Mouse (Mus musculus): ENCODE data around the gene Clcf1. TPM values are rescaled to one million over a fixed set of nuclear protein-coding genes. Genes with fewer than 3 reads are reported as not detected.
"Not testable (repeated sequence)": the region's sequence is repeated elsewhere in the genome, so short reads cannot be mapped to it uniquely, and the experiment has no call there.

Clcf1 gene
- polyA plus RNA-seq, 1 experiment from 2014 or later: 0.87 TPM

DNA sequence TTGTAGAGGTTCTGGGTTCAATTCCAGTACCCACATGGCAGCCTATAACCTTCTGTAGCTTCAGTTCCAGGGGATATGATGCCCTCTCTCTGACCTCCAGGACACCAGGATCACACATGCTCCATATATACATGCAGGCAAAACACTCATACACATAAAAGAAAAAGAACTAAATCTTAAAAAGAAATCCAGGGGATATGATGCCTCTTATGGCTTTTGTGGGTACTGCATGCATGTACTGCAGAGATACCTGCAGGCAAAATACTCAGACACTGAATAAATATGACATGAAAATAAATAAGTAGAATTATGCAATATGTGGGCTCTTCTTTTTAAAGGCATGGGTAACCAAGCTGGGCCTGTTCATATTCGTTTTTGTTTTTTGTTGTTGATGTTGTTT is 33.0 kb downstream of the Clcf1 start:
- no peak overlapping the region for H3K9ac ChIP-seq
- H3K4me3 ChIP-seq: no peak overlapping the region
- H3K36me3 ChIP-seq: no peaks in the 10 kb centered on the region
- H3K4me1 ChIP-seq: no peaks in the 10 kb centered on the region
- no peak overlapping the region for H3K27ac ChIP-seq
- H3K27me3 ChIP-seq (replicated peaks): no peaks in the 10 kb centered on the region
- no peak overlapping the region for H3K4me2 ChIP-seq (replicated peaks)
- no peaks in the 10 kb centered on the region for H3K9me3 ChIP-seq
- 58% methylated on average over 1 of the region's 1 CpGs for WGBS
- no peak for ATAC-seq (ENCODE audit: low FRiP score, low read depth)

DNA sequence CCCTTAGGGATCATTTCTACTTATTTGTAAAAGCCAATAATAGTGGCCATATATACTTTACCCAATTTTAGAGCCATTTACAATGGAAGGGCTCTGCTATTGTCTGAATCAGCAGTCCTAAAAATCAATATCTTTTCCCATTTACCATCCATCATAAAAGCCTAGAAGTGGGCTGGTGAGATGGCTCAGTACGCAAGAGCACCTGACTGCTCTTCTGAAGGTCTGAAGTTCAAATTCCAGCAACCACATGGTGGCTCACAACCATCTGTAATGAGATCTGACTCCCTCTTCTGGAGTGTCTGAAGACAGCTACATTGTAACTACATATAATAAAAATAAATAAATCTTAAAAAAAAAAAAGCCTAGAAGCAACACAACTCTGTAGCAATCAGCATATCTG is 34.6 kb downstream of the Clcf1 start:
- not testable (repeated sequence) for ATAC-seq (ENCODE audit: low FRiP score, low read depth); H3K36me3 ChIP-seq; H3K27me3 ChIP-seq (replicated peaks); H3K27ac ChIP-seq; H3K4me3 ChIP-seq; H3K4me1 ChIP-seq; H3K4me2 ChIP-seq (replicated peaks); H3K9ac ChIP-seq; H3K9me3 ChIP-seq
- WGBS: 73% methylated on average over 1 of the region's 1 CpGs

DNA sequence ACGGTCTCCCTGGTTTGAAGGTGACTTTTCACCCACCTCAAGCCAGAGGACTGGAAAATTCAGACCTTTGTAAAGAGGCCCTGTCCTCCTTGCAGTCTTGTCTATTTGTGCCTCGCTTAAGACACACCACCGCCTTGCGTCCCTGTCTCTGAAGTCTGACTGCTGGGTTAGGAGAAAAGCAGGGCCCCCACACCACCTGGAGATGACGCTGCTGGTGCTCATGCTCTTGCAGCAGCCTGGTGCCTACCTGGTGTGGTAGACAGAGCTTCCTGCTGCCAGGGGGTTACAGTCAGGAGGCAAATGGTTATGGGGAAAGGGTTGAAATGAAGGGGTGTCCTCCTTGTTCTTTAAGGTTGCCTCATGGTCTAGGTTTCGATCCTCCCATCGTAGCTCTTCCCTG is 40.2 kb downstream of the Clcf1 start:
- no peak overlapping the region for H3K4me3 ChIP-seq
- no peak overlapping the region for H3K9ac ChIP-seq
- no peaks in the 10 kb centered on the region for H3K4me1 ChIP-seq
- ATAC-seq (ENCODE audit: low FRiP score, low read depth): no peak
- no peaks in the 10 kb centered on the region for H3K9me3 ChIP-seq
- no peaks in the 10 kb centered on the region for H3K27me3 ChIP-seq (replicated peaks)
- no peak overlapping the region for H3K4me2 ChIP-seq (replicated peaks)
- H3K36me3 ChIP-seq: no peaks in the 10 kb centered on the region
- no peak overlapping the region for H3K27ac ChIP-seq
- 89% methylated on average over 7 of the region's 7 CpGs for WGBS

DNA sequence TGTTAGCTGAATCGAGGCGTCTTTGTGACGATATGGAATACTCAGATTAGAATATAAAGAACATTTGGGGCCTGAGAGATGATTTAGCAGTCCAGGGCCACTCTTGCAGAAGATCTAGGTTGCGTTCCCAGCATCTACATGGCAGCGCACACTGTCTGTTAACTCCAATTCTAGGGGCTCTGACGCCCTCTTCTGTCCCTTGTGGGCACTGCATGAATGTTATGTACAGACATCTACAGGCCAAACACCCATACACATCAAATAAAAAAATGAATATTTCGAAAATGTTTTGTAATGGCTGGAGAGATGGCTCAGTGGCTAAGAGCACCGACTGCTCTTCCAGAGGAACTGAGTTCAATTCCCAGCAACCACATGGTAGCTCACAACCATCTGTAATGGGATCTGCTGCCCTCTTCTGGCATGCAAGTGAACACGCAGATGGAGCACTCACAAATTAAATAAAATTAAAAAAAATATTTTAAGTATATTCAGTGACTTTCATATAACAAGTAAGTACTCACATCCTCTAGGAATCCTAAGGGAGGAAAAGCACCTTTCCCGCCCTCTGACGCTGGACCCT is 41.6 kb downstream of the Clcf1 start:
- no peaks in the 10 kb centered on the region for H3K36me3 ChIP-seq
- no peak overlapping the region for H3K27ac ChIP-seq
- no peak overlapping the region for H3K9ac ChIP-seq
- 71% methylated on average over 11 of the region's 11 CpGs for WGBS
- ATAC-seq (ENCODE audit: low FRiP score, low read depth): no peak
- no peaks in the 10 kb centered on the region for H3K9me3 ChIP-seq
- no peak overlapping the region for H3K4me3 ChIP-seq
- H3K4me1 ChIP-seq: no peaks in the 10 kb centered on the region
- no peak overlapping the region for H3K4me2 ChIP-seq (replicated peaks)
- no peaks in the 10 kb centered on the region for H3K27me3 ChIP-seq (replicated peaks)

DNA sequence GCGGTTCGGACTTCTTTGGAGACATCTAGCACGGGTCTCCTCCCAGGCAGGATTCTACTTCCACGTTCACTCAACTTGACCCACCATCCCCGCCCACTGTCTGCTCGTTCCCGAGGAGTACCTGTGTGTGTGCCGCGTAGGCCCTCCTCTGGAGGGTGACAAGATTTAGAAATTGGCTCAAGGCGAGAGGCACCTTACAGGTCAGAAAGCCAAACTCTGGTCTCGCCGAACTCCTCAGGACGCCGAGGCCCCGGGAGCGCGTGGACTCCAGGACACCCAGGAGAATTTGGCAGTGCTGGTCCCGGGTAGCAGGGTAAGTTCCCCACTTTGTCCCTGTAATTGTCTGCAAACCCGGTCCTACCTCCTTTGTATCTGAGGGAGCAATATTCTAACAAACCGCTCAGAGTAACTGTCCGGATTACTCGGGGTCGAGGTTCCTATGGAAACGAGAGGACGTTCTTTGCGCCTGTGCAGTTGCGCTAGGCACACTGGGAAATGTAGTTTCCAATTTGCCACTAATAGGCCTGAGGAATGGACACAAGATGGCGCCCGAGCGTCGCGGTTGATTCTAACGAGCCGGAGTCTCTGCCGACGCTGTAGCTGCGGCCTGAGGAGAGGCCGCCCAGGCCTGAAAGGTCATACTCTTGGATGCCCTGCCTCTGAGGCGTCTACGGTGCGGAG is 43.3 kb downstream of the Clcf1 start:
- WGBS: under 1% methylated on average over 41 of the region's 41 CpGs
- Histone ChIP-seq H3K4me2 (replicated peaks) (peak overlapping the region; percentile 79), H3K9me3 (no peaks in the 10 kb centered on the region), H3K36me3 (no peaks in the 10 kb centered on the region), H3K27ac (no peak overlapping the region), H3K27me3 (replicated peaks) (no peaks in the 10 kb centered on the region), H3K4me1 (no peaks in the 10 kb centered on the region; the same call in 1 of the 2 replicates), H3K9ac (peak overlapping the region; percentile 60), H3K4me3 (peak overlapping the region; percentile 52)
- peak; percentile 93 for ATAC-seq (ENCODE audit: low FRiP score, low read depth)

DNA sequence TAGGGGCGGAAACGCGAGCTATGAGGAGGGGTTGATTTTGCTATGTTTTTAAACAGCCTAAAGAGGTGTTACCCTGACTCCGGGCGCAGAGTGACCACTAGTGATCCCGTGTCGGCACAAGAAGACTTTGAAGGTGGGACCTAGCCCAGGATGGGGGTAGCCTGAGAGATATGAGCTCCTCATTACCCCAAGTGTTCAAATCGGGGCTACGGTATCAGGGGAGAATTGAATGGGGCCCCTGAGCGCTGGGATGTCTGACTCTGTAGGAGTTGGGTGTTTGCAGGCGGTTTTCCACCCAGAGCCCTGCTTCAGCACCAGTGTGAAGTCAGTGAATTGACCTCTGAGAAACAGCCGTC is 43.8 kb downstream of the Clcf1 start:
- Histone ChIP-seq H3K27me3 (replicated peaks) (no peaks in the 10 kb centered on the region), H3K9me3 (no peaks in the 10 kb centered on the region), H3K4me2 (replicated peaks) (peak overlapping the region; percentile 79), H3K4me3 (peak overlapping the region; percentile 52; the same call in 1 of the 2 replicates), H3K4me1 (no peaks in the 10 kb centered on the region; the same call in 1 of the 2 replicates), H3K27ac (no peak overlapping the region), H3K36me3 (no peaks in the 10 kb centered on the region), H3K9ac (peak overlapping the region; percentile 53)
- WGBS: 23% methylated on average over 12 of the region's 12 CpGs
- ATAC-seq (ENCODE audit: low FRiP score, low read depth): peak; percentile 46

DNA sequence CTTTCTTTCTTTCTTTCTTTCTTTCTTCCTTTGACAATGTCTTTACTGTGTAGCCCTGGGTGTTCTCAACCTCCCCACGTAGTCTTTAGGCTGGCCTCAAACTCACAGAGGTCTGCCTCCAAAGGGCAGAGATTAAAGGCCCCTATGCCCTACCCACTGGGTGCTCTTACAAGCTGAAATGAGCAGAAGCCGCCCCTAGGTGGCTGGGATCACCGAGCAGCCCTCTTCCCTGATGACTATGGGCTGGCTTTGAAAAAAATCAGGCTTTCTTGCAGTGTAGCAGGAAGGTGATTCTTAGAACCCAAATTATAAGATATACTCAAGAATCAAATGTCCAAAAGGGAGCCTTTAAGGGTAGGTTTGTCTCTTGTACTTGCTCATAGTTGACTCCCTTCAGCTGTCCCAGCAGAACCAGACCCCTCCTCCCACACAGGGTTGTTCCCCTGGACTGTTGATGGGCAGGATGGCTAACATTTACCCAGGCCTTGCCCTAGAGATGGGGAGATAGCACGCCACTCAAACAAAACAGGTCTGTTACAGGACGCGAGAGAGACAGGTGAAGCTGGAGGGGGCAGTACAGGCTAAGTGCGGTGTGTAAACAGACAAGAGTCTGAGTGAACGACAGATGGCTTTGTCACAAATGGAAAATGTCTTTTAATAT is 47.1 kb downstream of the Clcf1 start:
- H3K9ac ChIP-seq: no peak overlapping the region
- WGBS: 66% methylated on average over 8 of the region's 8 CpGs

DNA sequence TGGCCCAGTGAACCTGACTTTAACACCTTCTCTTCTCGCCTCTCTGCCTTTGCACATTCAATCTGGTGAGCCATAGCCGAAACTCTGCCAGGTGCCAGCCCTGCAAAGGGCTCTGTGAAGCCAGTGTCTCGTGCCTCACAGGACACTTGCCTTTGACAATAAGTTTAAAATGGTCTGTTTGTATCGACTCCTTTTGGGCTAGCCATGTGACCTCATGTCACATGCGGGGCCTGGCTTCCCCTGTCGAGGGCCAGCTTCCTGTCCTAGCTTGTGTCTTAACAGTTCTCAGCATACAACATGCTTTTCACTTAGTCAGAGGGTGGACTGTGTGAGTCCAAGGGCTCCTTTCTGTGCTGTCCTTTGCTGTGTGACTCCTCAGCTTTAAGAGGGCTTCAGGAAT is 48.7 kb downstream of the Clcf1 start:
- Histone ChIP-seq H3K36me3 (no peaks in the 10 kb centered on the region), H3K4me2 (replicated peaks) (no peak overlapping the region), H3K4me3 (no peak overlapping the region), H3K27me3 (replicated peaks) (peaks cover 8% of the 10 kb centered on the region), H3K27ac (no peak overlapping the region), H3K9me3 (no peaks in the 10 kb centered on the region), H3K9ac (no peak overlapping the region), H3K4me1 (no peaks in the 10 kb centered on the region; the same call in 1 of the 2 replicates)
- ATAC-seq (ENCODE audit: low FRiP score, low read depth): no peak
- 82% methylated on average over 6 of the region's 6 CpGs for WGBS

More for the DNA sequence above, 47.1 kb downstream of the Clcf1 start:
- Histone ChIP-seq H3K4me2 (replicated peaks) (no peak overlapping the region), H3K4me3 (no peak overlapping the region), H3K27me3 (replicated peaks) (no peaks in the 10 kb centered on the region), H3K4me1 (no peaks in the 10 kb centered on the region; the same call in 1 of the 2 replicates), H3K9me3 (no peaks in the 10 kb centered on the region), H3K27ac (no peak overlapping the region), H3K36me3 (no peaks in the 10 kb centered on the region)
- ATAC-seq (ENCODE audit: low FRiP score, low read depth): no peak

DNA sequence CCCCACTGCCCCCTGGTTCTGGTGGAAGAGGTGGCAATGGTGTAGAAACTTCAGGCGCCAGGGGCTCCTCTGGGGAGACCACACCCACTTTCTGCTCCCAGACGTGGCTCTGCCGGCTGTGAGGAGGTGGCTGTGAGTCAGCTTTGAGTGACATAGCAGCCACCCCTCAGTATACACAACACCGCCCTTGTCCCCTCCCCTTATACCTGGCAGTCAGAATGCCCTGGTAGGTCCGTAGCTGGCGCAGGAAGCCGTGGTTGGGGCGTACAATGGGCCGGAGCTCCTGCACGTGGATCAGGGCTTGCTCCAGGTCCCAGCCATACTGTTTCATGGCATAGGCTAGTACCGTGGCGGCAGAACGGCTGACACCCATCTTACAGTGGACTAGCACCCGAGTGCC is 49.7 kb downstream of the Clcf1 start:
- Histone ChIP-seq H3K36me3 (no peaks in the 10 kb centered on the region), H3K27ac (no peak overlapping the region), H3K4me3 (no peak overlapping the region), H3K4me1 (peaks cover under 1% of the 10 kb centered on the region; the same call in 1 of the 2 replicates), H3K27me3 (replicated peaks) (peaks cover 17% of the 10 kb centered on the region), H3K9ac (no peak overlapping the region), H3K4me2 (replicated peaks) (no peak overlapping the region), H3K9me3 (no peaks in the 10 kb centered on the region)
- ATAC-seq (ENCODE audit: low FRiP score, low read depth): no peak
- WGBS: 71% methylated on average over 14 of the region's 14 CpGs

DNA sequence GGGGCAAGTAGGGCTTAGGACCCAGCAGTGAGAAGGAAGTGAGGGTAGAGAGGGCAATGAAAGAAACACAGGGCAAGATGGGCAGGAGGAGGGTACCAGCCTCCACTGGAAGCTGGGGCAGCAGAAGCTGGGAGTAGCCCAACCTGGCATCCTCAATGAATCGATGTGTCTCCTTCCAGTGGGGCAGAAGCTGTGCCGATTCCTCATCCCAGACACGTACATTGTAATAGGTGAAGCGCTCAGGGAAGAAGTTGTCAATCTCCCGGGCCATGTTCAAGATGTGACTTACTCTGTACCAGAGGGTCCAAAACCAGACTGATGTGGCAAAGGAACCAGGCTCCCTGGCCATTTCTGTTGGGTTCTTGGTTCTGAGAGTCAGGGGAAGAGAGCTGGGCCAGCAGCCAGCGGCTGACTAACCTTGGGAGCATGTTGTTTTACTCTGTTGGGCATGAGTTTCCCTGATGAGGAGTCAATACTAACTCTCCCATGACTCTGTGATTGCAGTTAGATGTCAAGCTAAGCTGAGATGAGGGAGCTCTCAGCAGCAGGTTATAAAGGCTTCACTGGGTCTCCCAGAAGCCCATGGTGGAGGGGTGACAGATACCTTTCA is 50.2 kb downstream of the Clcf1 start:
- no peak overlapping the region for H3K4me2 ChIP-seq (replicated peaks)
- WGBS: 90% methylated on average over 6 of the region's 6 CpGs
- no peak overlapping the region for H3K4me3 ChIP-seq
- no peak overlapping the region for H3K27ac ChIP-seq
- no peak overlapping the region for H3K9ac ChIP-seq
- H3K36me3 ChIP-seq: no peaks in the 10 kb centered on the region
- peaks cover 6% of the 10 kb centered on the region for H3K4me1 ChIP-seq
- H3K27me3 ChIP-seq (replicated peaks): peaks cover 23% of the 10 kb centered on the region
- no peaks in the 10 kb centered on the region for H3K9me3 ChIP-seq
- ATAC-seq (ENCODE audit: low FRiP score, low read depth): no peak

DNA sequence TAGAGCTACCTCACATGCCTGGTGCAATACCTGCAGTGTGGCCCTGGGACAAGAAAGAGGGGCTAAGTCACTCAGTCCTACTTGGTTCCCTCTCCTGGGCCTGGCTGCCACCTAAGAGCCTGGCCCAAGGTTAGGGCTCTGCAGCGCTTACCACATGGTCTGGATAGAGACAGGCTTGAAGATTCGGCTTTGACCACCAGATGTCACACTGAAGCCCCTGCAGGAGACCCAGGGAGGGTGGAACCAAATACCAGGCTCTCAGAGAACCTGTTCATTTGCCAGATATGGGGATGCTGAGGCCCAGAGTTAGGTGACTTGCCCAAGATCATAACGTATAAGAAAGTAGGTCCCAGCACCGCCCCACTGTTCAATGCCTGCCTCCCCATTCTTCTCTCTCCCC is 51.9 kb downstream of the Clcf1 start:
- 62% methylated on average over 4 of the region's 4 CpGs for whole genome bisulfite sequencing
- H3K4me3 ChIP-seq: no peak overlapping the region
- H3K36me3 ChIP-seq: 0 out of 2 replicates have a peak, but pooled peaks cover 3% of the 10 kb centered on the region
- no peak overlapping the region for H3K9ac ChIP-seq
- no peak overlapping the region for H3K4me2 ChIP-seq (replicated peaks)
- H3K27me3 ChIP-seq (replicated peaks): peaks cover 30% of the 10 kb centered on the region
- no peaks in the 10 kb centered on the region for H3K9me3 ChIP-seq
- H3K27ac ChIP-seq: no peak overlapping the region
- ATAC-seq (ENCODE audit: low FRiP score, low read depth): no peak
- H3K4me1 ChIP-seq: peaks cover 7% of the 10 kb centered on the region

DNA sequence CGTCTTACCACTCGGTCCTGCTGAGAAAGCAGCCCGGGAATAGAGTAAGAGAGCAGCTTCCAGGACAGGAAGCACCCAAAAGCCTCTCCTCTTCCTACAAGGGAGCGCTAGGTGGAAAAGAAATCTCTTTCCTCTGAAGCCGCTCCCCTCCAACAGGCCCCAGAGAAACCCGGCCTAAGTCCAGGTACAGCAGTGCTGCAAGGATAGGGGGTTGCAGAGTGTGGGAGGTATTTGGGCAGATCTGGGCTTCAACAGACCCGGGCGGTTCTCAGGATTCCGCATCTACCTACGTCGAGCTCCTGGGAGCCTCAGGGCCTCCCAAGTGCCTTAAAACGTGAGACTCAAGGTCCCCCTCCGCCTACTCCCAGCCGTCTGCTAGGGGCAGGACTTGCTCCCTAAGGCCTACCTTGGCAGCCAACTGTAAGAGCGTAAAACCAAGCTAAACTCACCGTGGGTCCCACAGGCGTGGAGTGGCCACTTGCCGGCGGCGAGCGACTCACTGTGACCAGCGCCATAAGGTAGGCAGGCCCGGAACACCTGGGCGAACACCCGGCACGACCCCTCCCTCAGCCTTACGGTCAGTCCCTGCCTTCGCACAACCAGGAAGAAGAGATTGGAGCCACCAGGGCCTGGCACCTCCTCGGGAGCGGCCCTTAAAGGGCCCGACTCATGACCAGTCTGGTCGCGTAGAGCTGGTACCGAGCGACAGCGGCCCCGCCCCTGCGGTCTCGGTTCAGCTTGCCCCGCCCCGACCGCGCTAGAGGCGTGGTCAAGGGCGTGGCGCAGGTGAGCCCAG is 54.7 kb downstream of the Clcf1 start, which contains the start of gene Ssh3:
TSS of gene Ssh3 (minus strand) at position 615 of the 796 bp plus-strand sequence.
- 6% methylated on average over 46 of the region's 46 CpGs for WGBS
- Histone ChIP-seq H3K4me2 (replicated peaks) (peak within 1 kb of the TSS; percentile 58), H3K4me1 (peaks cover 7% of the 10 kb centered on the region), H3K36me3 (peaks cover 10% of the 10 kb centered on the region), H3K27me3 (replicated peaks) (peaks cover 30% of the 10 kb centered on the region), H3K9me3 (no peaks in the 10 kb centered on the region), H3K27ac (no peak within 1 kb of the TSS), H3K9ac (no peak within 1 kb of the TSS), H3K4me3 (peak within 1 kb of the TSS; percentile 24)
- ATAC-seq (ENCODE audit: low FRiP score, low read depth): no peak

Measured in neural tube, embryonic 12.5 days (tissue).